Mouse (Mus musculus): Measurements from ENCODE around the gene Tns1. TPM values are rescaled to one million over a fixed set of nuclear protein-coding genes. Genes with fewer than 3 reads are reported as not detected.

The Tns1 gene
- total and polyA plus RNA-seq, 3 experiments: 0.11 TPM; not detected in 2

GRCm38 (mm10) chr1:74012706-74013105 is 111.5 kb downstream of the Tns1 start:
- TF ChIP-seq JUND (IDR thresholded peaks at IDR 0.05; ENCODE audit: low read depth, low read length) (no peak), UBTF (IDR thresholded peaks at IDR 0.05; ENCODE audit: borderline replicate concordance, insufficient read depth, low read depth, low read length) (no peak), BHLHE40 (IDR thresholded peaks at IDR 0.05; ENCODE audit: borderline replicate concordance, low read depth, low read length) (no peak), CHD2 (IDR thresholded peaks at IDR 0.05; ENCODE audit: low read length) (no peak), MXI1 (IDR thresholded peaks at IDR 0.05; ENCODE audit: low read depth, low read length) (no peak)
- DNase-seq (ENCODE audit: low read depth, low spot score): no peak
- Histone ChIP-seq H3K4me3 (ENCODE audit: control insufficient read depth in 1 of 2, insufficient read depth in 1 of 2, low read depth in 2 of 2, low read length in 2 of 2) (no peak overlapping the region), H3K9ac (ENCODE audit: control insufficient read depth, low read depth, low read length, poor library complexity, severe bottlenecking) (no peak overlapping the region), H3K36me3 (ENCODE audit: control insufficient read depth in 1 of 2, insufficient read depth in 2 of 2, low read length in 2 of 2) (no peaks in the 10 kb centered on the region), H3K4me1 (ENCODE audit: control insufficient read depth in 1 of 2, insufficient read depth in 2 of 2, low read length in 2 of 2) (no peaks in the 10 kb centered on the region), H3K27me3 (ENCODE audit: control insufficient read depth in 1 of 2, insufficient read depth in 2 of 2, low read length in 2 of 2) (no peaks in the 10 kb centered on the region), H3K79me2 (ENCODE audit: control insufficient read depth, insufficient read depth, low read length, poor library complexity) (no peaks in the 10 kb centered on the region), H3K27ac (ENCODE audit: control insufficient read depth, low read depth, low read length) (no peak overlapping the region), H3K9me3 (replicated peaks; ENCODE audit: insufficient read depth, low read length) (no peaks in the 10 kb centered on the region)

DNA sequence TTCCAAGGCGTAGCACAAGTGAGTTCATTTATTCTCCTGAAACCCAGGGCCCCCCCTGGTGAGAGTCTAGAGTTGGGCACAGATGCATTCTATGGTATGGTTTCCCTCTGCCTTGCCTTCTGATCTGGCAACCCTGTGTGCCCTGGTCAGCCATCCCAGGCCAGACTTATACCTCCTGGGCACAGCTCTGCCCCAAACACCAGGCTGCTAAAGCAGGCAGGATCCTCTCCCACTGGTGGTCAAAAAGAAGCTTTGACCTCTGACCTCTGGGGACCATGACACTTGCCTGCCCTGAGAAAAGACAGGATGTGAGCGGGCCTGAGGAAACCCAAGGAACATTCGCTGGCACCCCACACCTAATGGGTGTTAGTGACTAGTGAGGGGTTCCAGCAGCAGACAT is 114.8 kb downstream of the Tns1 start:
- H3K4me3 ChIP-seq (ENCODE audit: control insufficient read depth in 1 of 2, insufficient read depth in 1 of 2, low read depth in 2 of 2, low read length in 2 of 2): no peak overlapping the region
- TF ChIP-seq TCF12 (IDR thresholded peaks at IDR 0.05; ENCODE audit: low read depth, low read length) (no peak), E2F4 (IDR thresholded peaks at IDR 0.05; ENCODE audit: borderline replicate concordance, low read depth, low read length) (no peak), UBTF (IDR thresholded peaks at IDR 0.05; ENCODE audit: borderline replicate concordance, insufficient read depth, low read depth, low read length) (no peak), EP300 (IDR thresholded peaks at IDR 0.05; ENCODE audit: low read depth in 1 of 2, low read length in 2 of 2) (no peak), USF2 (IDR thresholded peaks at IDR 0.05; ENCODE audit: borderline replicate concordance in 1 of 2, insufficient read depth in 1 of 2, low read depth in 1 of 2, low read length in 2 of 2) (no peak), ZKSCAN1 (IDR thresholded peaks at IDR 0.05; ENCODE audit: low read depth, low read length) (no peak), ZC3H11A (IDR thresholded peaks at IDR 0.05; ENCODE audit: low read depth, low read length) (no peak), GATA1 (IDR thresholded peaks at IDR 0.05; ENCODE audit: low read depth, low read length) (no peak), JUND (IDR thresholded peaks at IDR 0.05; ENCODE audit: low read depth, low read length) (no peak), CHD1 (IDR thresholded peaks at IDR 0.05; ENCODE audit: low read depth, low read length) (no peak), MAX (IDR thresholded peaks at IDR 0.05; ENCODE audit: low read length) (no peak), RAD21 (IDR thresholded peaks at IDR 0.05; ENCODE audit: low read depth, low read length) (no peak), POLR2AphosphoS2 (IDR thresholded peaks at IDR 0.05; ENCODE audit: low read length) (no peak), SIN3A (IDR thresholded peaks at IDR 0.05; ENCODE audit: low read length) (no peak), MYB (IDR thresholded peaks at IDR 0.05; ENCODE audit: low read depth, low read length) (no peak), TBP (IDR thresholded peaks at IDR 0.05; ENCODE audit: low read depth, low read length) (no peak), MEF2A (IDR thresholded peaks at IDR 0.05; ENCODE audit: extremely low read depth, insufficient replicate concordance, low read depth, low read length, poor library complexity, severe bottlenecking) (no peak), SMC3 (IDR thresholded peaks at IDR 0.05; ENCODE audit: low read depth, low read length) (no peak)
- no peak for DNase-seq (ENCODE audit: low read depth, low spot score)
- H3K27me3 ChIP-seq (ENCODE audit: control insufficient read depth in 1 of 2, insufficient read depth in 2 of 2, low read length in 2 of 2): no peaks in the 10 kb centered on the region
- H3K36me3 ChIP-seq (ENCODE audit: control insufficient read depth in 1 of 2, insufficient read depth in 2 of 2, low read length in 2 of 2): no peaks in the 10 kb centered on the region
- no peak overlapping the region for H3K9ac ChIP-seq (ENCODE audit: control insufficient read depth, low read depth, low read length, poor library complexity, severe bottlenecking)
- no peak overlapping the region for H3K27ac ChIP-seq (ENCODE audit: control insufficient read depth, low read depth, low read length)
- H3K4me1 ChIP-seq (ENCODE audit: control insufficient read depth in 1 of 2, insufficient read depth in 2 of 2, low read length in 2 of 2): no peaks in the 10 kb centered on the region
- H3K79me2 ChIP-seq (ENCODE audit: control insufficient read depth, insufficient read depth, low read length, poor library complexity): no peaks in the 10 kb centered on the region
- H3K9me3 ChIP-seq (replicated peaks; ENCODE audit: insufficient read depth, low read length): no peaks in the 10 kb centered on the region
